Mouse (Mus musculus): ENCODE measurements around the gene Bub3.

Bub3 gene

GRCm38 (mm10) chr7:131559986-131560696 lies at the start of gene Bub3:
Gene Bub3, plus strand, starts transcription at chr7:131560222.
- DNase-seq (ENCODE audit: low spot score in 2 of 2): peak; percentile 87 to 91

DNA sequence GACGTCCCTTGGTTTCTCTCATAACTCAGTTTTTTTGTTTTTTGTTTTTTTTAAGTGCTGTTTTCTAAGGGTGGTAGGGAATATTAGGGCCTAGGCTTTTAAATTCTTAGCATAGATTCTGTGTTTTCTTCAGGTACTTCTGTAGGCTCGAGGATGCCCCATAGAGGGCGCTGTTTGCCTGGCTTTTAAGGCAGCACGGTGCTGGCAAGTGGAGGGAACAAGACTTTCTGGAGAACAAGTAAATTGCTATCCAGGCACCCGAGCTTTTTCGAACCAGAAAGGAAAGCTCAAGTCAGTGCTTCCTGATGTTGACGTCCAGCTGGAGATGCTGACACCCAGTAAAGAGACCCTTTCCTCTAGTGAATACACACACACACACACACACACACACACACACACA lies 20.0 kb upstream of the Bub3 start:
- DNase-seq (ENCODE audit: low spot score in 2 of 2): peak; percentile 71 to 86

- DNase-seq (ENCODE audit: low spot score in 2 of 2): no peak
Observed at GRCm38 (mm10) chr7:131541184-131542114, 18.6 kb upstream of the Bub3 start.

GRCm38 (mm10) chr7:131542115-131542871 lies 17.7 kb upstream of the Bub3 start, which contains the start of gene Hmx3:
Gene Hmx3, plus strand, starts transcription at chr7:131542867.
- no peak for DNase-seq (ENCODE audit: low spot score in 2 of 2)

DNA sequence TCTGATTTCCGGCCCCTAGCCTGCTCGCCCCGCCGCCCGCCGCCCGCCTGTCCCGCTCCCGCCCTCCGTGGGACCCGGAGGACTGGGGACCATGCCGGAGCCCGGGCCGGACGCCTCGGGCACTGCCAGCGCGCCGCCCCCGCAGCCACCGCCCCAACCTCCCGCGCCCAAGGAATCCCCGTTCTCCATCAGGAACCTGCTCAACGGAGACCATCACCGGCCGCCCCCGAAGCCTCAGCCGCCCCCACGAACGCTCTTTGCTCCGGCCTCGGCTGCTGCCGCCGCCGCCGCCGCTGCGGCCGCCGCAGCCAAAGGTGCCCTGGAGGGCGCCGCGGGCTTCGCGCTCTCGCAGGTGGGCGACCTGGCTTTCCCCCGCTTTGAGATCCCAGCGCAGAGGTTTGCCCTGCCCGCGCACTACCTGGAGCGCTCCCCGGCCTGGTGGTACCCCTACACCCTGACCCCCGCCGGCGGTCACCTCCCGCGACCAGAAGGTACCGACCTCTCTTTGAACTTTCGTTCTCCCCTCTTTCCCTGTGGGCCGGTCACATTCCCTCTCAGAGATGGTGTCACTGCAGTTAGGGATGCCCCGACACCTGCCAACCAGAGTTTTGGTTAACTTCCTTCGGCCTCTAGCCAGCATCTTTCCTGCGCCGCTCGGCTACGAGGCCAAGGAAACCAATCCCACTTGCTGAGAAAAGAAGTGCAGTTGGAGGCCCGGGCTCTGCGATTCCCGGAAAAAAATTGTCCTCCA lies 17.0 kb upstream of the Bub3 start:
- DNase-seq (ENCODE audit: low spot score in 2 of 2): no peak

DNA sequence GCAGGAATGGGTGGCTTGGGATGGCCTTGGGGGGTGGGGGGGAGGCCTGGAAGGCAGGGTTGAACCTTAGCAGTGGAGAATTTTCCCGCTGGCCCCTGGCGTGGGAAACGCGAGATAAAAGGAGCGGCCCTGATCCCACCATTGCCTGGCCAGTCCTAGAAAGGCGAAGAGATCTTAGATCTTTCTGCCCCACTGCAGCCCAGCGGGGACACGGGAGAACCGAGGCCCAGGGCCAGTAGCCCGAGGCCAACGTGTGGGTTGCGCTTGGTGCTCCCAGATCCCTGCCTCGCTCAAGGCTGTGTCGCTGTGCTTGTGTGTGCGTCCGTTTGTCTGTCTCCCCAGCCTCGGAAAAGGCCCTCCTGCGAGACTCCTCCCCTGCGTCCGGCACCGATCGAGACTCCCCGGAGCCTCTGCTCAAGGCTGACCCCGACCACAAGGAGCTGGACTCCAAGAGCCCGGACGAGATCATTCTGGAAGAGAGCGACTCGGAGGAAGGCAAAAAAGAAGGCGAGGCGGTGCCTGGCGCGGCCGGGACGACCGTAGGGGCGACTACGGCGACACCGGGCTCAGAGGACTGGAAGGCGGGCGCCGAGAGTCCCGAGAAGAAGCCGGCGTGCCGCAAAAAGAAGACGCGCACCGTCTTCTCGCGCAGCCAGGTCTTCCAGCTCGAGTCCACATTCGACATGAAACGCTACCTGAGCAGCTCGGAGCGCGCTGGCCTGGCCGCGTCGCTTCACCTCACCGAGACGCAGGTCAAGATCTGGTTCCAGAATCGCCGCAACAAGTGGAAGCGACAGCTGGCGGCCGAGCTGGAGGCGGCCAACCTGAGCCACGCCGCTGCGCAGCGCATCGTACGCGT lies 16.2 kb upstream of the Bub3 start:
- DNase-seq (ENCODE audit: low spot score in 2 of 2): no peak

DNA sequence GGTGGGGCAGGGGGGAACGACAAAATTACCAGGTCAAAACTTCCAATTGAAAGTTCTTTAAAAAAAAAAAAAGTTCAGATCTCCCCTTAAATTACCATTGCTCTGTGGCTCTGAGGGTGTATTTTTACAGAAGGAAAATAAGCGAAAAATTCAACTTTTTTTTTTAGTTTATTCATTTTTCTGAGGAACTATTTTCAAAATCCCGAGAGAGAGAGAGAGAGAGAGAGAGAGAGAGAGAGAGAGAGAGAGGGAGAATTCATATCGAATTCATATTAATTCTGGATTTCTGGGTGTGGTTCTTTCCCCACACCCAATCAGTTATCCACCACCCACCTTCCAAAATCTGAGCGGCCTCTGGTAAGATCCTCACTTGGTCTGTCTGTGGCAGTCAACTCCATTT lies 15.2 kb upstream of the Bub3 start:
- DNase-seq (ENCODE audit: low spot score in 2 of 2): no peak

- DNase-seq (ENCODE audit: low spot score in 2 of 2): no peak
Observed at GRCm38 (mm10) chr7:131545701-131546385, 14.2 kb upstream of the Bub3 start.

GRCm38 (mm10) chr7:131546423-131546822 lies 13.6 kb upstream of the Bub3 start:
- no peak for DNase-seq (ENCODE audit: low spot score in 2 of 2)

DNA sequence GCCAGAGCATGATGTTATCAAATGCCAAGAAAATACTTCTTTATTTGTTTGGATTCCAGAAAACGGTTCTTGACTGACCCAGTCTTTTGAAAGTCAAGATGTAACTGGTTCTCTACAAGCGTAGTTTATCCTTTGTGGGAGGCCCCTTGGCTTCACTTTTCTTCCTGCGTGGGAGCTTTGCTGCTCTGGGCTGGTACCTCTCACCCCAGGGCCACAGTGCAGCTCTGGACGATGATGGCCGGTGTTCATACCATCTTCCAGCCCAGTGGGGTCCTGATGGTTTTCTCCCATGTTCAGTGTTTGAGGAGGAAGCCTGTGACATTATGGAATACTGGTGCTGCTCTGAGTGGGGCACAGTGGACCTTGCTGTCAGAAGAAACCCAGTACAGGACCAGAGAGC lies 12.5 kb upstream of the Bub3 start:
- no peak for DNase-seq (ENCODE audit: low spot score in 2 of 2)

DNA sequence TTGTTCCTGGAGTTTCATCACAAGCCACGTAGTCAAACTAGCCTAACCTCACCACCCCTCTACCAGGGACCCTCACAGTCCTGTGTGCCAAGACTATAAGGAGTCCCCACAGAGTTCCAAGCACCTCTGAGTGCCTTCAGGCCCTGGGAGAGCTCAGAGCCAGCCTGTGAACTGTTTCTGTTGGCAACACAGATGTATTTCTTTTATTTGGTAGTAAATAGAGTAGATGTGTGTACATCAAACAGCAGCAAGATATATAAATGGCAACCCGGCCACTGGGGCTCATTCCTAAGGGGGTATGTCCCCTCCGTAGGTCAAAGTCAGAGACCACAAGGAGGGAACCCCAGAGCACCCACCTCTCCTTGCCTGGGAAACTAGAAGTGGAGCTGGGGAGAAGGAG lies 11.5 kb upstream of the Bub3 start, which contains the start of gene Hmx2:
Hmx2 (plus strand) TSS at position 301 of the 400 bp plus-strand sequence.
- no peak for DNase-seq (ENCODE audit: low spot score in 2 of 2)

DNA sequence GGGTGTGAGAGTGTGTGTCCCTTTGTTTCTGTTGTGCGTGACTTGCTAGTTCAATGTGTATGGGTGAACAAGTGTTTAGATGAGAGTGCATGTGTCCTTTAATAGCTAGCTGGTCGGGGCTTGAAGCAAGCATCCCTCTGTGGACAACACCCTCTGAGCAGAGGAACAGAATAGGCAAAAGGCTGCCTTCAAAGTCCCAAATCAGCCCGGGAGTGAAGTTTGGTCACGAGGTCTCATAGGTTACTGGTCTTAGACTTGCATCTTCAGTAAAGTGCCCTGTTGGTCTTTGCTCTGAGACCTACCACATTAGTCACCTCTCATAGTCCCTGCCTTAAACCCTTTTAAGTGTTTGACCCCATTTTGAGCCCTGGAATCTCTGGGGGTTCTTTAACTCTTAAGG lies 8.6 kb upstream of the Bub3 start:
- no peak for DNase-seq (ENCODE audit: low spot score in 2 of 2)

DNA sequence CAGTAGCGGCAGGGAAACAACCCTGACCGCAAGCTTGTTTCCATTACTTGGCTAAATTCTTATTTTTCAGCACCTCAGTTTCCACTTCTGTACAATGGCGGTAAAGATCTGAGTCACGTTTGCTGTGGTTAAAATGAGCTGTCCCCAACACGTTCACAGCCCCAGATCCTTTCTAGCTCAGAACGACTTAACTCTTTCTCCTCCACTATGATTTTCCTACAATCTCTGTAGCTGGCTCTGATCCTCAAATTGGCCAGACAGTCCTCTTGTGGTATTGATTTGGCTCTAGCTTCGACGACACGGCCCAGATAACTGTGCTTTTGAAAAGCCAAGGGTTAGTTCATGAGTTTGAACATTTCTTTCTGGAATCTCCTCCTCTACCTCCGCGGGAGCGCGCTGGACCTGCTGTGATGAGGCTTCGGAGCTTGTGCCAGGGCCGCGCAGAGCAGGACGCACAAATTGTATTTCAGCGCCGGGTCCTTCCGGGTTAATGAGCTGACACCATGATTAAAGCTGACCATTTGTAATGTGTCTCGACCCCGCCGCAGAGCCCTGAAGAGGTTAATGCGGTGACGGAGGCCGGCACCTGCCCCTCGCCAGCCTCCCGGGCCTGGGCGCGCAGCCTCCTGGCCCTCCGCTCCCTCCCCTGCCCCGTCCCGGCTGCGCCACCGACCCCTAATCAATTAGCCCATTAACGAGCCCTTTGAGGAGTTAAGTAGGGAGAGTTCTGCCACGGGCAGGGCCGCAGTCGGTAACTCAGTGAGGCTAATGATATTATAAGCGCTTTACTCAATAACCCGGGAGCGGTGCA lies 7.9 kb upstream of the Bub3 start:
- DNase-seq (ENCODE audit: low spot score in 2 of 2): no peak

- DNase-seq (ENCODE audit: low spot score in 2 of 2): no peak
Observed at GRCm38 (mm10) chr7:131552781-131553180, 7.2 kb upstream of the Bub3 start.

DNA sequence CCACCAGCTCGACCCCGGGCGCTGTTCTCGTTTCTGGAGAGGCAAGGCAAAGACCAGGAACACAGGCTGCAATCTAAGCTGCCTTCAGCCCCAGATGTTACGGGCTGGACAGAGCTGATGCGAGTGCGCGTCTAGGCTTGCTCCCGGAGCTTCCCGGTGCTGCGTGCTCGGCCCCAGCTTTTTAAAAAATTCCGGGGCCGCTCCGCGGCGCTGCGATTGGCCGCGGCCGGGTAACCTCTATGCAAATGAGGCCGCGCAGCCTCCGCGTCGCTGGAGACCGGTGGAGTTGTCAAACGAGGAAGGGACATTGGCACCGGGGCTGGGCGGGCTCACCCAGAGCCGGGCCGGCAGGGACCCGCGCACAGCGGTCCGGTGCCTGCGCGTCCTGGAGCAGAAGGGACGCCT lies 6.2 kb upstream of the Bub3 start:
- DNase-seq (ENCODE audit: low spot score in 2 of 2): no peak

DNA sequence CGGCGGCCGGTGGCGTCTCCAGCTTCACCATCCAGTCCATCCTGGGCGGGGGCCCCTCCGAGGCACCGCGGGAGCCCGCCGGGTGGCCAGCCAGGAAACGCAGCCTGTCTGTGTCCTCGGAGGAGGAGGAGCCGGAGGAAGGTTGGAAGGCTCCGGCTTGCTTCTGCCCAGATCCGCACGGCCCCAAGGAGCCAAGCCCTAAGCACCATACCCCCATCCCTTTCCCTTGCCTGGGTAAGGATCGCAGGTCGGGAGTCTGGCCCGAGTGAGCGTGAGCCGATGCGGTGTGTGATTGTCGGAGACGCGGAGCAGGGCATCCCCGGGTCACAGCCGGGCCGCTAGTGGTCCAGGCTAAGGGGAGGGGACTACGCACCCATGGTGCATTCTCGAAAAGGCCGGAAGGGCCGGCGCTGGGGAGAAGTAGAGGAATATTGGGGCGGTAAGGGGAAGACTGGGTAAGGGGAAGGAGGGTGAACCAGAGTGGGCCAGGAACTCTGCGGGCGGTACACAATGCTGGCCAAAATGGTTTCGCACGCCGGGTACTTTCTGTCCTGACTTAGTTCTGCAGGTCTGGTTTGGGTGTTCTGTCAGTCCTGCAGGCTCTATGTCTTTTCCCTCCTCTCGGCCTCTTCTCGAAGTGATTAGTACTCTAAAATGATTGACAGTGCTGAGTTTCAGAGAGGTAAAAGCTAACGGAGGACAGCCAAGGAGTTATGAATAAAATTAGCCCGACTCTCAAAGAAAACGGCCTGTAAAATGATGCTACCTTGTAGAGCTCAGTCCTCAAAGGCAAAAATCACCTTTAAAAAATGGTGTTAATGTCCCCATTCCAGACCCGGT lies 5.5 kb upstream of the Bub3 start:
- DNase-seq (ENCODE audit: low spot score in 2 of 2): no peak

- DNase-seq (ENCODE audit: low spot score in 2 of 2): no peak
Observed at GRCm38 (mm10) chr7:131555301-131556081, 4.5 kb upstream of the Bub3 start.

All from urinary bladder, postnatal 36 days (tissue).